Mouse (Mus musculus) heart, postnatal 0 days (tissue): Measurements from ENCODE around the gene Clip1. TPM values are rescaled to one million over a fixed set of nuclear protein-coding genes. Genes with fewer than 3 reads are reported as not detected.

Experiments used
- ATAC-seq: fragments of 200-750 bp; cut with Nextera tagmentation; 2 replicates; pipeline ENCODE4 v1.8.0; 2017; ENCODE audit warnings: low read depth, moderate number of reproducible peaks, moderate library complexity; ENCODE audit not compliant: insufficient read depth
- DNase-seq: peaks from one replicate; pipeline ENCODE4 v3.0.0-alpha.2; 2016; ENCODE audit warnings: low spot score
- H3K27ac ChIP-seq: fragments of 300-500 bp; sonication (generic); 2 replicates; pipeline ENCODE4 v1.5.1; 2014; ENCODE audit warnings: low read depth, mild to moderate bottlenecking
- H3K27me3 ChIP-seq: fragments of 300-500 bp; sonication (generic); 2 replicates; pipeline ENCODE4 v1.6.1; 2014; ENCODE audit warnings: low read length, mixed read lengths; ENCODE audit not compliant: control insufficient read depth, insufficient read depth
- H3K36me3 ChIP-seq: fragments of 300-500 bp; sonication (generic); replicated peaks from 2 replicates; pipeline ENCODE4 v1.6.1; 2014; ENCODE audit warnings: low read length, mixed read lengths; ENCODE audit not compliant: control insufficient read depth, insufficient read depth
- H3K4me1 ChIP-seq: fragments of 300-500 bp; sonication (generic); 2 replicates; pipeline ENCODE4 v1.6.1; 2014; ENCODE audit warnings: antibody characterized with exemption; ENCODE audit not compliant: control insufficient read depth, insufficient read depth
- H3K4me2 ChIP-seq: fragments of 300-500 bp; sonication (generic); 2 replicates; pipeline ENCODE4 v1.6.1; 2014; ENCODE audit warnings: low read depth, mild to moderate bottlenecking, low read length, moderate library complexity
- H3K4me3 ChIP-seq: fragments of 300-500 bp; sonication (generic); 2 replicates; pipeline ENCODE4 v1.5.1; 2014; ENCODE audit warnings: low read depth, low read length
- H3K9ac ChIP-seq: fragments of 300-500 bp; sonication (generic); replicated peaks from 2 replicates; pipeline ENCODE4 v1.6.1; 2014; ENCODE audit warnings: low read depth, low read length, mixed read lengths
- H3K9me3 ChIP-seq: fragments of 300-500 bp; sonication (generic); replicated peaks from 2 replicates; pipeline ENCODE4 v1.6.1; 2016; ENCODE audit warnings: low read length; ENCODE audit not compliant: control insufficient read depth
- CTCF ChIP-seq: IDR thresholded peaks from 2 replicates; pipeline ENCODE4 v1.5.1; 2016; ENCODE audit warnings: antibody characterized with exemption, control low read depth, low read depth
- EP300 ChIP-seq: IDR thresholded peaks from 2 replicates; pipeline ENCODE4 v1.6.1; 2016; ENCODE audit warnings: antibody characterized with exemption, low read depth
- WGBS: fragments of 180-500 bp; shearing (Covaris S2); extraction: QIAGEN DNeasy Blood & Tissue Kit; methylation state at CpG from one replicate; pipeline ENCODE4 v1.1.7; 2014; 5-methylcytosine and 5-hydroxymethylcytosine counted together
- polyA plus RNA-seq: library from polyadenylated mRNA; unstranded; fragments of >200 nt; fragmentation: Nextera tagmentation; extraction: Ambion mirVana; gene quantifications from 2 replicates; pipeline ENCODE4 v1.2.1, GENCODE M21; 2015
- total RNA-seq: library from RNA; depleted of rRNA; stranded (reverse); fragments of >200 nt; gene quantifications from 2 replicates; pipeline ENCODE4 v1.2.3, GENCODE M21; 2014; ENCODE audit warnings: low replicate concordance

Clip1 gene
- total and polyA plus RNA-seq, 2 experiments from 2014 or later = 44.1 to 70.0 TPM

- TF ChIP-seq EP300 (no peak), CTCF (no peak)
- Histone ChIP-seq H3K9ac (no peak overlapping the region), H3K4me2 (no peak overlapping the region), H3K27ac (no peak overlapping the region), H3K36me3 (peaks cover 31% of the 10 kb centered on the region), H3K4me1 (peaks cover 12% of the 10 kb centered on the region; the same call in 1 of the 2 replicates), H3K27me3 (no peaks in the 10 kb centered on the region), H3K9me3 (no peaks in the 10 kb centered on the region), H3K4me3 (no peak overlapping the region)
- 88% methylated on average over 7 of the region's 7 CpGs for WGBS
- DNase-seq = no peak
- no peak for ATAC-seq
These were observed 11.8 kb upstream of the Clip1 start for GRCm38 (mm10) chr5:123696244-123696643.

- no peak overlapping the region for H3K9ac ChIP-seq
- no peak overlapping the region for H3K4me3 ChIP-seq
- peaks cover 17% of the 10 kb centered on the region for H3K36me3 ChIP-seq
- H3K4me1 ChIP-seq = peaks cover 4% of the 10 kb centered on the region; the same call in 1 of the 2 replicates
- peak overlapping the region; percentile 70 for H3K27ac ChIP-seq
- no peaks in the 10 kb centered on the region for H3K9me3 ChIP-seq
- DNase-seq (peak; percentile 65), ATAC-seq (peak; percentile 87)
- 24% methylated on average over 6 of the region's 6 CpGs for WGBS
- TF ChIP-seq CTCF (no peak), EP300 (no peak)
- no peaks in the 10 kb centered on the region for H3K27me3 ChIP-seq
- no peak overlapping the region for H3K4me2 ChIP-seq
These were observed 10.1 kb upstream of the Clip1 start for GRCm38 (mm10) chr5:123694468-123694867.

DNA sequence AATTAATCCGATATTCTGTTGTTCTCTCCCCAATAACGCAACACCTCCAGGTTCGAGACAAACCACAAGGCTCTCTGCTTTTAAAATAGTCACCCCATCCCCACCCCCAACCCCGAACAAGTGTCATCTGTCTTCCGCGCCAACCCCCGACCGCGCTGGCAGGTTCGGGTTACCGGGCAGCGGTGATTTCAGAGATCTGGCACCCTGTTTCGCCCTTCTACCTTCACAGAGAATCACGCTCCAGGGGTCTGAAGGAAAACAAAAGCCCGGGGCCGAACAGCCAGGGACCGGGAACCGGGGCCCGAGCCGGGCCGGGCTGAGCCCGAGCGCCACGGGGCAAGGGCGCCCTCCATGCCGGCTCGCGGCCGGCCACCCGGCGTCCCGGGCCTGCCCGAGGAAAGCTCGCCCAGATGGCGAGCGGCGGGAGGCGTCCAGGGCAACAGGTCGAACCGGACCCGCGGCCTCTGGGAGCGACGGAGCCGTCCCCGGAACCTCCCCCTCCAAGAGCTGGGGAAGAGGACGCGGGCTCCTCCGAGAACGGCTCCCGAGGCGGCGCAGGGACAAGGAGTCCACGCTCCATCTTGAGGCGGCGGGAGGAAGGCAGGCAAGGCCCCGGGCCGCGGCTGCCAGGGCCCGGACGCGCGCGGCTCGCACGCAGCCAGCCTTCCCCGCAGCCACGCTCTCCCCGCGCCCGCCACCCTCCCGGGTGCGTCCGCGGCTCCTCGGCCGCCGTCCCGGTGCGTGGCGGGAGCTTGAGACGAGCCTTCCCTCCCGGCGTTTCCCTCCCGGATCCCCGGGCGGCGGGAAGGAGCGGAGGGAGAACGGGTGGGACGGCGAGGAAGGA is 819 bp downstream of the Clip1 start:
- Histone ChIP-seq H3K9ac (peak overlapping the region; percentile 96), H3K27me3 (no peaks in the 10 kb centered on the region), H3K4me2 (peak overlapping the region; percentile 84), H3K4me1 (peaks cover 22% of the 10 kb centered on the region), H3K9me3 (no peaks in the 10 kb centered on the region), H3K27ac (peak overlapping the region; percentile 96), H3K36me3 (no peaks in the 10 kb centered on the region), H3K4me3 (peak overlapping the region; percentile 94)
- WGBS = under 1% methylated on average over 64 of the region's 92 CpGs
- peak; percentile 39 for DNase-seq
- peak; percentile 57 for ATAC-seq
- TF ChIP-seq CTCF = no peak
- TF ChIP-seq EP300 = no peak

GRCm38 (mm10) chr5:123683043-123683376 is 1.4 kb downstream of the Clip1 start:
- Histone ChIP-seq H3K36me3 (no peaks in the 10 kb centered on the region), H3K9me3 (no peaks in the 10 kb centered on the region), H3K27ac (peak overlapping the region; percentile 96), H3K4me3 (peak overlapping the region; percentile 94), H3K4me1 (peaks cover 22% of the 10 kb centered on the region), H3K27me3 (no peaks in the 10 kb centered on the region), H3K4me2 (peak overlapping the region; percentile 84), H3K9ac (peak overlapping the region; percentile 96)
- peak; percentile 32; the same call in 1 of the 2 replicates for ATAC-seq
- 1% methylated on average over 6 of the region's 6 CpGs for WGBS
- peak; percentile 69 for DNase-seq
- no peak for TF ChIP-seq EP300
- no peak for TF ChIP-seq CTCF

DNA sequence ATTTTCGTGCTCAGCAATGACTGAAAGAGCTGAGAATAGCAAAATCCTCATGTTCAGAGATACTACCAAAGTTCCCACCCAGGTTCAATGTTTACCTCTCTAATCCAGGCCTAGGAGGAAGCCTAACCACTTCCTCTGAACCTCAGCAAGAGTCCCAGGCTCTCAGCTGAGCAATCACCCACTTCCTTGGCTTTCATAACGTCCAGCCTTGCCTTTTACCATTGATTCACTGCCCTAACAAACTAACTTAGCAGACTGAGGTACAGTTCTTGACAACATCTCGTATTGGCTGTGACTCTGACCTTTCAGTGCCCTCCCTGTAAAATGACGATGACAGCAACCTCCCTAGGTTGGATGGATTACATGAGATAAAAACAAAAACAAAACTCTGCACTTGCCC is 2.0 kb downstream of the Clip1 start:
- no peak for TF ChIP-seq EP300
- TF ChIP-seq CTCF = no peak
- H3K27me3 ChIP-seq = no peaks in the 10 kb centered on the region
- ATAC-seq = no peak
- peak overlapping the region; percentile 84 for H3K4me2 ChIP-seq
- H3K9ac ChIP-seq = peak overlapping the region; percentile 96
- H3K36me3 ChIP-seq = no peaks in the 10 kb centered on the region
- H3K4me3 ChIP-seq = peak overlapping the region; percentile 94; the same call in 1 of the 2 replicates
- H3K27ac ChIP-seq = peak overlapping the region; percentile 27
- no peak for DNase-seq
- H3K9me3 ChIP-seq = no peaks in the 10 kb centered on the region
- peaks cover 22% of the 10 kb centered on the region for H3K4me1 ChIP-seq
- WGBS = 29% methylated on average over 4 of the region's 4 CpGs
